Mouse (Mus musculus) frontal cortex, adult (tissue): ENCODE data around the gene Rpl22.
A peak's percentile ranks its signal among the peaks of the same experiment; 100 is the strongest.

Experiments
- ATAC-seq: cut with Nextera tagmentation; 2 replicates; pipeline ENCODE4 v1.9.2; 2017; ENCODE audit warnings: mild to moderate bottlenecking, moderate library complexity, mixed read lengths; ENCODE audit not compliant: low TSS enrichment

Rpl22 gene

GRCm38 (mm10) chr4:152325574-152326411 lies at the start of gene Rpl22:
TSS of gene Rpl22 (plus strand) at chr4:152325742.
- peak; percentile 97 for ATAC-seq

GRCm38 (mm10) chr4:152276389-152277347 lies 48.9 kb upstream of the Rpl22 start:
- ATAC-seq: no peak

- no peak for ATAC-seq
Measured at GRCm38 (mm10) chr4:152277916-152278315, 47.6 kb upstream of the Rpl22 start.

GRCm38 (mm10) chr4:152278986-152279385 lies 46.6 kb upstream of the Rpl22 start:
- ATAC-seq: peak; percentile 47; the same call in 1 of the 2 replicates

GRCm38 (mm10) chr4:152281601-152282000 lies 43.9 kb upstream of the Rpl22 start:
- no peak for ATAC-seq

GRCm38 (mm10) chr4:152282721-152283120 lies 42.8 kb upstream of the Rpl22 start:
- no peak for ATAC-seq

GRCm38 (mm10) chr4:152283186-152283950 lies 42.2 kb upstream of the Rpl22 start:
- peak; percentile 47 for ATAC-seq

- ATAC-seq: no peak
Measured at GRCm38 (mm10) chr4:152285505-152285904, 40.0 kb upstream of the Rpl22 start.

GRCm38 (mm10) chr4:152286183-152286582 lies 39.4 kb upstream of the Rpl22 start:
- ATAC-seq: peak; percentile 39

- ATAC-seq: no peak
Measured at GRCm38 (mm10) chr4:152286887-152287286, 38.7 kb upstream of the Rpl22 start.

GRCm38 (mm10) chr4:152287317-152288120 lies 38.0 kb upstream of the Rpl22 start:
- ATAC-seq: no peak

- ATAC-seq: no peak
Measured at GRCm38 (mm10) chr4:152288398-152288945, 37.1 kb upstream of the Rpl22 start.

GRCm38 (mm10) chr4:152290385-152290784 lies 35.2 kb upstream of the Rpl22 start:
- ATAC-seq: no peak

- no peak for ATAC-seq
Measured at GRCm38 (mm10) chr4:152290991-152291390, 34.6 kb upstream of the Rpl22 start.

GRCm38 (mm10) chr4:152291562-152291961 lies 34.0 kb upstream of the Rpl22 start, which contains the start of gene Hes3:
TSS of gene Hes3 (minus strand) at chr4:152291662.
- ATAC-seq: no peak

- ATAC-seq: no peak
Measured at GRCm38 (mm10) chr4:152292102-152292765, 33.3 kb upstream of the Rpl22 start.

- ATAC-seq: no peak
Measured at GRCm38 (mm10) chr4:152294188-152294929, 31.2 kb upstream of the Rpl22 start.

GRCm38 (mm10) chr4:152295916-152296315 lies 29.6 kb upstream of the Rpl22 start:
- ATAC-seq: no peak

GRCm38 (mm10) chr4:152296371-152296770 lies 29.2 kb upstream of the Rpl22 start:
- no peak for ATAC-seq
